Mouse (Mus musculus): Measurements from ENCODE around the gene Bcl11a. TPM values are rescaled to one million over a fixed set of nuclear protein-coding genes. Genes with fewer than 3 reads are reported as not detected.

The Bcl11a gene
- polyA plus RNA-seq, 1 experiment from 2014 or later, result 159 TPM

DNA sequence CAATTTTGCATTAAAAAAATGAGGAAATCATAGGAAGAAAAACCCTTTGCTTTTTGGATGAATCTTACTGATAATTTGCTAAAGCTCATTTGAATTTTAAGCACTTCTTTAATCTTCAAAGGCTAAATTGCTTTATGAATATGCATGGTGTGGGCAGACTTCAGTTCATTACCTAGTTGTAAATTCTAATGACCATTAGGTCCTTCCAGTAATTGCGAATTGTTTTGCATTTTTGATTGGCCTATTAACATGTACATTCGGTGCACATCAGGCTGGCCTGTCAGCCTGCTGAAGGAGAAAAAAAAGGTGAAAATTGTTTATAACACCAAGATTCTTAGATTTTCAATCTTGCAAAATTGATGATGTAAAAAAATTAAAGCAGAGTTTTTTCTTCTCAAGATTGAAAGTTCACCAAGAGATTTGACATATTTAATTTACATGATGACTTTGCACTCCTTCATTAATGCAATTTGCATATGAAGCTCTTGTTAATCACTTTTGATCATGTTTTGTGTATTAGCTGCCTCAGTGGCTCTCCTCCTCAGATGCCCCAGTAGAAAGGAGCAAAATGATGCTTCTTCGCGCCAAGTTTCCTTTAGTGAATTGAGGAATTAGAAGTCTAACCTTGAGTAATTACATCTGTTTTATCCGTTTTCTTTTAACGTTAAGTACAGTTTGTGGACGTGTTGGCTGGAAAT is 17.9 kb downstream of the Bcl11a start:
- H3K4me2 ChIP-seq, result peak overlapping the region; percentile 56
- peak overlapping the region; percentile 65; the same call in 1 of the 2 replicates for H3K9ac ChIP-seq
- WGBS, result 18% methylated on average over 7 of the region's 7 CpGs
- peak overlapping the region; percentile 23; the same call in 1 of the 2 replicates for H3K4me3 ChIP-seq
- peak overlapping the region; percentile 93 for H3K27ac ChIP-seq
- peaks cover 7% of the 10 kb centered on the region; the same call in 1 of the 2 replicates for H3K36me3 ChIP-seq (ENCODE audit: poor library complexity, severe bottlenecking)
- no peaks in the 10 kb centered on the region for H3K27me3 ChIP-seq
- no peaks in the 10 kb centered on the region for H3K9me3 ChIP-seq (replicated peaks)
- H3K4me1 ChIP-seq, result peaks cover 97% of the 10 kb centered on the region
- peak; percentile 75 for ATAC-seq

DNA sequence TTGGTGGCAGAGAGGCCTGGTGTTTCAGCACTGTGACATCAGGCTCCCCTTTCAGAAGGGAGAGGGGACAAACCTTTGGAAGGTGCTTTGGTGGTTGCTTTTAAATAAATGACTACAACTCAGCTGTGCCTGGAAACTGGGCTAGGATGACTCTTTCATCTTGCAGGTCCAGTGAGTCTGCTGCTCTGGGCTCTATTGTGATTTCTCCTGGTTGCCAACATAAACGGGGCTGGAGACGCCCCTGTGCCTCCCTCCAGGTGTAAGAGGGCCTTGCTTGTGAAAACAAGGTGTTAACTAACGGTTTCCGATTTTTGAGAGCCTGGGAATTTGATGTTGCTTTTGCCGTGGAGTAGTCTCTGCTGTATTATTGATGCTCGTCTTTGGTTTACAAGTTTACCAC is 18.6 kb downstream of the Bcl11a start:
- H3K27ac ChIP-seq, result peak overlapping the region; percentile 93
- H3K36me3 ChIP-seq (ENCODE audit: poor library complexity, severe bottlenecking), result peaks cover 7% of the 10 kb centered on the region; the same call in 1 of the 2 replicates
- H3K27me3 ChIP-seq, result no peaks in the 10 kb centered on the region
- no peaks in the 10 kb centered on the region for H3K9me3 ChIP-seq (replicated peaks)
- no peak for ATAC-seq
- peak overlapping the region; percentile 65 for H3K9ac ChIP-seq
- H3K4me2 ChIP-seq, result peak overlapping the region; percentile 56
- peaks cover 97% of the 10 kb centered on the region for H3K4me1 ChIP-seq
- H3K4me3 ChIP-seq, result peak overlapping the region; percentile 23
- WGBS, result 30% methylated on average over 6 of the region's 6 CpGs

DNA sequence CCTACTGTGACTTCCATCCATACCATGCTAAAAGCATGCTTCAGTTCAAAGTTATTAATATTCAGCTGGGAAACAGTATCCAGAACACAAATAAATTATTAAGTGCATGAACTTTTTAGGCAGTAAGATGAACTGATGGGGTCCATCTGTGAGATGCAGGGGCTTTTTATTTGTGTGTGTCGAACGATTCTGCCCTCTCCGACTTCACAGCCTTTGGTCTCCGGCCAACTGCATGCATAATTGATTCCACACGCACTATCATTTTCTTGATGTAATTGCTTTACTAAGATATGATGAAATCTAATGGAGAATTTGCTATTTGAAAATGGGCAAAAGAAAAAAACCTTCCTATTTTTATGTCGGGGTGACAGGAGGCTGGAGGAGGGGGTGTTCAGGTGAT is 19.2 kb downstream of the Bcl11a start:
- ATAC-seq, result no peak
- whole genome bisulfite sequencing, result 16% methylated on average over 6 of the region's 6 CpGs

DNA sequence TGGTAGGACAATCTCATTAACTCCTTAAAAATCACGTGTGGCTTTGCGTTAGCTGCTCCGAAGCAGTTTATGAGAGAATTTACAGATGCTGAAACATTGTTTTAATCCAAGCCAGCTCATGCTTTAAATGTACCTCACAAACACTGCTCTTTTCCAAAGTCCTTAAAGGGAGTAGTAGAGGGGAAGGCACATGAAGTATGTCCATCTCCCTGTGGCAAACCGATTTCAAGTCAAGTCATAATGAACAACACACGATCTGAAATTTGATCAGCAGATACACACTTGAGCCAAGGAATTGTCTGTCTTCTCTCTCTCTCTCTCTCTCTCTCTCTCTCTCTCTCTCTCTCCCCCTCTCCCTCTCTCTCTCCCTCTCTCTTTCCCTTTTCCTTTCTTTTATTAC is 20.2 kb downstream of the Bcl11a start:
- Histone ChIP-seq H3K27ac (peak overlapping the region; percentile 93), H3K4me1 (peaks cover 98% of the 10 kb centered on the region), H3K36me3 (ENCODE audit: poor library complexity, severe bottlenecking) (0 out of 2 replicates have a peak, but pooled peaks cover under 1% of the 10 kb centered on the region), H3K9me3 (replicated peaks) (no peaks in the 10 kb centered on the region), H3K27me3 (no peaks in the 10 kb centered on the region), H3K4me2 (peak overlapping the region; percentile 56), H3K9ac (peak overlapping the region; percentile 46; the same call in 1 of the 2 replicates), H3K4me3 (no peak overlapping the region)
- WGBS, result 53% methylated on average over 5 of the region's 5 CpGs
- no peak for ATAC-seq

More for the DNA sequence above, 19.2 kb downstream of the Bcl11a start:
- peak overlapping the region; percentile 93 for H3K27ac ChIP-seq
- H3K4me2 ChIP-seq, result peak overlapping the region; percentile 56
- peaks cover 97% of the 10 kb centered on the region for H3K4me1 ChIP-seq
- no peaks in the 10 kb centered on the region for H3K27me3 ChIP-seq
- H3K36me3 ChIP-seq (ENCODE audit: poor library complexity, severe bottlenecking), result peaks cover 7% of the 10 kb centered on the region; the same call in 1 of the 2 replicates
- H3K9ac ChIP-seq, result peak overlapping the region; percentile 65
- no peaks in the 10 kb centered on the region for H3K9me3 ChIP-seq (replicated peaks)
- peak overlapping the region; percentile 23 for H3K4me3 ChIP-seq

DNA sequence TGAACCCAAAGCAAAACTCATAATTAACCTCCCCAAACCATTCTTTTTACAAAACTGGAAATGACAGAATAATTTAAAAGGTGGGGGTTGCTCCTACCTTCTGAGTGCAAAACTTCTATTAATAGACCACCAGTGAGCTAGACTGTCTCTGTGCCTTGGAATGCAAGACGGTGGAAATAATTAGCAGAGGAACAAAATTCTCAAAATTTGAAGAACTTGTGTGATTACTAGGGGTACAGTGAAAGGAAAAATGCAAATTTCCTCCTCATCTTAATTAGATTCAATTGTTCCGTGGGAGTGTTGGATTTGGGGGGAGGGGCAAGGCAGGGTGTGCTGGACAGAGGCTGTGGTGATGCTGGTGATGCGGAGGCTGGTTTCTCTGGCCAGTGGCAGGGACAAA is 20.8 kb downstream of the Bcl11a start:
- no peak for ATAC-seq
- Histone ChIP-seq H3K4me3 (peak overlapping the region; percentile 20), H3K9me3 (replicated peaks) (no peaks in the 10 kb centered on the region), H3K27me3 (no peaks in the 10 kb centered on the region), H3K4me1 (peaks cover 99% of the 10 kb centered on the region), H3K4me2 (peak overlapping the region; percentile 56), H3K9ac (peak overlapping the region; percentile 45), H3K36me3 (ENCODE audit: poor library complexity, severe bottlenecking) (no peaks in the 10 kb centered on the region), H3K27ac (peak overlapping the region; percentile 82)
- 10% methylated on average over 3 of the region's 3 CpGs for WGBS

DNA sequence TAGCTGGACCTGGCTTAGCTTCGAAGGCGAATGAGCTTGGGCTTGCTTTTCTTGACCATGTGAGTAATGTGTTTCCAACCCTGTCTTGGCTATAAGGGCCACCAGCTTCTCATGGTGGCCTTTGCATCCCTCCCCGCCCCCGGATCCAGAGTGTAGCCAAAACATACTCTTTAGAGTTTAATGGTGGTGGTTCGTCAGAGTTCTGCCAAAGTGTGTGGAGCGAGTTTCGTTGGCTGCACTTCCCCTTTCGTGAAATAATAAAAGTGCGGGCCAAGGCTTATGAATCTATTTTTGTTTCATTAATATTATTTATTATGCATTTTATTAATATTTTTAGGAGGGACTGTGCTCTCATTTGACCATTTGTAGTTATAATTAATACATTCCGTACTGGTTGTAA is 21.4 kb downstream of the Bcl11a start:
- Histone ChIP-seq H3K27me3 (no peaks in the 10 kb centered on the region), H3K9me3 (replicated peaks) (no peaks in the 10 kb centered on the region), H3K4me1 (peaks cover 96% of the 10 kb centered on the region), H3K36me3 (ENCODE audit: poor library complexity, severe bottlenecking) (no peaks in the 10 kb centered on the region), H3K4me2 (peak overlapping the region; percentile 56), H3K9ac (peak overlapping the region; percentile 45), H3K4me3 (peak overlapping the region; percentile 20), H3K27ac (peak overlapping the region; percentile 82)
- WGBS, result 65% methylated on average over 10 of the region's 10 CpGs
- ATAC-seq, result no peak

DNA sequence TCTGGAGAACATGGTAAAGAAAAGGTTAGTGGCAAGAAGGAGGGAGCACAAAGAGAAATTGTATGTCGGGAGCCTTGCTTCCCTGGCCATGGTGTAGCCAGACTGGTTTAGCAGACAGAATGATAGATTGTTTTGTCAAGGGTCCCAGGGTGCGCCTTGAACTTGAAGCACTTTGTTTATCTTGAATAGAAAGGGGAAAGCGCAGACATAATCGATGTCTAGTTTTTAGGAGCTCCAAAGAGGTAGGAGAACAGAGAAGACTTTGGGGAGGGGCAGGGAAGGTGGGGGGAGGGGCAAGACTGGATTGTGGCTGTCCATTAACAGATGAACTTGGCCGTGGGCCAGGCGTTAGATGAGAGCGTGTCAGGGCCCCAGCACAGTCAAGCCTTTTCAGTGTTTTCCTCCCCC is 22.0 kb downstream of the Bcl11a start:
- Histone ChIP-seq H3K4me1 (peaks cover 94% of the 10 kb centered on the region), H3K27ac (peak overlapping the region; percentile 82), H3K9me3 (replicated peaks) (no peaks in the 10 kb centered on the region), H3K4me2 (peak overlapping the region; percentile 56), H3K27me3 (no peaks in the 10 kb centered on the region), H3K36me3 (ENCODE audit: poor library complexity, severe bottlenecking) (no peaks in the 10 kb centered on the region), H3K4me3 (peak overlapping the region; percentile 12; the same call in 1 of the 2 replicates), H3K9ac (peak overlapping the region; percentile 49)
- WGBS, result 7% methylated on average over 6 of the region's 7 CpGs
- ATAC-seq, result peak; percentile 36; the same call in 1 of the 2 replicates

DNA sequence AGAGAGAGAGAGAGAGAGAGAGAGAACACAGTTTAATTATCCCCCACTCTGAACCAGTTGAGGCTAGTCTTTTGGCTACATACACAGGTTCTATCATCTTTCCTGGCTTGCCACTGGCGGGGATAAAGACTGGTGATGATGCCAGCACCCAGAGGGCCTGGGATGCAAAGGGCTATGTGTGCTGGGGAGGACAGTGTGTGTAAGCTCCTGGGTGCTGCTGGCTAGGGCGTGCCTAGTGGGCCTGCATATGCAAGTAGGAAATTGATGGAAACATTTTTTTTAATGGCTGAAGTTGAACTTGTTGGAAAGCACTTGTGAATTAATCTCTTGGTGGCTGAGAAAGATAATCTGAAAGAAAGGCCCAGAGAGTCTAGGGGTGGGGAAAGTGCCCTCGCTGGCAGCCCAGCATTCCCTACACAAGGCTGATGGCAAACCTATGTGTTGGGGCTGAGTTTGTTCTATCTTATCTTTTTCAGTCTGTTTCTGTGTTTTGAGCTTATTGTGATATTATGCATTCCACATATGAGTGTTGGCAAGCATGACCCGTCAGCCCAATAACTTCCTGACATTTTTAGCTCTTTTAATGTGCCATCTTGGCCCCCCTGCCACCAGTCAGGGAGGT is 22.7 kb downstream of the Bcl11a start:
- Histone ChIP-seq H3K9ac (peak overlapping the region; percentile 45; the same call in 1 of the 2 replicates), H3K9me3 (replicated peaks) (no peaks in the 10 kb centered on the region), H3K36me3 (ENCODE audit: poor library complexity, severe bottlenecking) (no peaks in the 10 kb centered on the region), H3K4me1 (peaks cover 87% of the 10 kb centered on the region), H3K4me3 (no peak overlapping the region), H3K27ac (peak overlapping the region; percentile 82), H3K27me3 (no peaks in the 10 kb centered on the region), H3K4me2 (peak overlapping the region; percentile 56)
- ATAC-seq, result peak; percentile 16; the same call in 1 of the 2 replicates
- 47% methylated on average over 4 of the region's 4 CpGs for WGBS

DNA sequence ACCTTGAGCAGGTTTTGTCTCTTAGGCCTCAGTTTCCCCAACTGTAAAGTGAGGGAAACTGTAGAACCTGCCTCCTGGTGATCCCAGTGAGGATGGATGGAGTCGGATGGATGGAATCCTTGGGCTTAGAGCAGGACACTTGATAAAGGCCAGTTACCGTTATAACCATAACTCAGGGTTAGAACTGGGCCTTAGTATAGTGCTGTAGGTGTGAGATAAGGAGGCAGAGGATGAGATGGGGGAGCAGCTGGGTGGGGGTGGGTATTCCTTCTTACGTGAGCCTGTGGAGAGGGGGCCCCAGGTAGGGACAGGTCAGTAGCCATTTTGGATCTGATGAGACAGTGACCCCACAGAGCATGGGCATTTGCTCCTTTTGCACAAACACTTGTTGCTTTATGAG is 23.8 kb downstream of the Bcl11a start:
- Histone ChIP-seq H3K27ac (0 out of 2 replicates have a peak overlapping the region, but pooled peaks have one; percentile 82), H3K4me3 (no peak overlapping the region), H3K4me1 (peaks cover 82% of the 10 kb centered on the region), H3K9me3 (replicated peaks) (no peaks in the 10 kb centered on the region), H3K36me3 (ENCODE audit: poor library complexity, severe bottlenecking) (no peaks in the 10 kb centered on the region), H3K4me2 (no peak overlapping the region), H3K9ac (no peak overlapping the region), H3K27me3 (no peaks in the 10 kb centered on the region)
- no peak for ATAC-seq
- 87% methylated on average over 3 of the region's 3 CpGs for WGBS

DNA sequence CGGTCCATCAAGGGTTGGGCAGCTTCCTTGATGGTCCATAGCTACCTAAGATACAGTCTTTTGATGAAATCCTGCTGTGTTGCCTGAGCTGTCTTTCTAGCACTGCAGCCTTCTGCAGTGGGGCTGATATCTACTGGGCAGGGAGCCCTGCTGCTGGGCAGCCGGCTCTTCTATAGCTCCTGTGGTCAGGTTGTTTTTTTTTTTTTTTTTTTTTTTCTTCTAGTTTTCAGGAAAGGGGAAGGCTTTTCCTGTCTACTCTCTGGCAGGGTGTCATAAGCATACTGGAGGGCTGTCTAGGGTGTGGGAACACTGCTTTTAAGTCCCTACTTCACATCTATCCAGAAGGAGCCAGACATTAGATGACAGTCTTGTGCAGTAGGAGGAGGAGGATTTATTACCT is 24.5 kb downstream of the Bcl11a start:
- Histone ChIP-seq H3K9ac (no peak overlapping the region), H3K4me3 (no peak overlapping the region), H3K36me3 (ENCODE audit: poor library complexity, severe bottlenecking) (no peaks in the 10 kb centered on the region), H3K4me2 (no peak overlapping the region), H3K27ac (no peak overlapping the region), H3K27me3 (no peaks in the 10 kb centered on the region), H3K4me1 (peaks cover 81% of the 10 kb centered on the region), H3K9me3 (replicated peaks) (no peaks in the 10 kb centered on the region)
- ATAC-seq, result no peak
- WGBS, result 72% methylated on average over 2 of the region's 2 CpGs

DNA sequence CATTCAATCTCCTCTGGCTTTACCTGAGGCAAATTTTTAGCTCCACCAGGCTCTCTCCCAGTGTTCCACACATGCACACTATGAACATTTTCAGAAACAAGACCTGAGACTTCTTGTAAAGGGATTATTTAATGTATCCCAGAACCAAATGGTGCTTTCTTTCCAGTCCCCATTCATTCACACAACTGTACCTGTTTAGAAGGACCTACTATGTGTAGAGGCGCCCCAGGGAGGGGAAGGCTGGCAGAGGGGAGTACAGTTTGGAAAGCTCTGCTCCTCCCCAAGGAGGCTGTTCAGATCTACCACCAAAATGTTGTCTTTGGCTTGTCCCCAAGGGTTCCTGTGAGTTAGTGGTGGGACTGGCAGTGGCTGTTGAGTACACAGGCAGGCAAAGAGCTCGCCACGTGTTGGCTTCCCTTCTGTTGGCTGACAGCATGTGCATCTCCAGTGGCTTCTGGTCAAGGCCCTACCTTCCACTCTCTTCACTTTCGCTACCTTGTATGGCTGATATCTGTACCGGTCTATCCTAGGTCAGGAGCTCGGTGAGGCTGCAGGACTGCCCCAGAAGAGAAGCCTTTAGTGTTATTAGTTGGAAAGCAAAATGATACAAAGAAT is 25.4 kb downstream of the Bcl11a start:
- WGBS, result 83% methylated on average over 6 of the region's 6 CpGs
- Histone ChIP-seq H3K27me3 (no peaks in the 10 kb centered on the region), H3K9me3 (replicated peaks) (no peaks in the 10 kb centered on the region), H3K4me2 (no peak overlapping the region), H3K27ac (no peak overlapping the region), H3K9ac (no peak overlapping the region), H3K4me3 (no peak overlapping the region), H3K36me3 (ENCODE audit: poor library complexity, severe bottlenecking) (no peaks in the 10 kb centered on the region), H3K4me1 (peaks cover 81% of the 10 kb centered on the region)
- no peak for ATAC-seq

DNA sequence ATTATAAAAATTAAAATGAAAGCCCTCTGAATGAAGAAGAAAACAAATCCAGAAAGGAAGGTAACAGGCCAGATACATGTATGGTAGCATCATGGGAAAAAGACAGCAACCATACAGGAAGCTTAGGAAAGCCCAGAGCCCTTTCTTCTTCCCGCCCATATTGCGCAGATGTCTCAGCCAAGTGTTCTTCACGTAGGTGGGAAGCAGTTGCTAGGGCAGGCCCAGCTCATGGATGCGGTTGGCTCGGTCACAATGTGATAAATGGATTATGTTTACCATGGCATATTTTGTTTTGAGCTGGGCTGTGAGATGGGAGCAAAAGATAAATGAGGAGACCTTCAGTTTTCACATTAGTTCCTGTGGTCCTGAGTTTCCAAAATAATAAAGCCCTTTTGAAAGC is 29.6 kb downstream of the Bcl11a start:
- H3K4me1 ChIP-seq, result peaks cover 81% of the 10 kb centered on the region
- WGBS, result 67% methylated on average over 5 of the region's 5 CpGs

More for the DNA sequence above, 29.6 kb downstream of the Bcl11a start:
- Histone ChIP-seq H3K36me3 (ENCODE audit: poor library complexity, severe bottlenecking) (no peaks in the 10 kb centered on the region), H3K4me2 (no peak overlapping the region), H3K4me3 (no peak overlapping the region), H3K9ac (no peak overlapping the region), H3K27me3 (no peaks in the 10 kb centered on the region), H3K27ac (no peak overlapping the region), H3K9me3 (replicated peaks) (no peaks in the 10 kb centered on the region)
- ATAC-seq, result no peak

All from forebrain, embryonic 13.5 days (tissue).